Mouse (Mus musculus): ENCODE measurements around the gene Dhx36. TPM values are rescaled to one million over a fixed set of nuclear protein-coding genes. Genes with fewer than 3 reads are reported as not detected.

Dhx36 gene
- polyA plus RNA-seq, 1 experiment from 2014 or later, result 27.3 TPM

- WGBS, result 77% methylated on average over 1 of the region's 1 CpGs
- Histone ChIP-seq H3K4me2 (no peak overlapping the region), H3K9me3 (no peaks in the 10 kb centered on the region), H3K4me1 (no peaks in the 10 kb centered on the region), H3K27me3 (no peaks in the 10 kb centered on the region), H3K27ac (no peak overlapping the region), H3K9ac (no peak overlapping the region), H3K36me3 (peaks cover 24% of the 10 kb centered on the region), H3K4me3 (no peak overlapping the region)
- no peak for ATAC-seq (ENCODE audit: borderline replicate concordance, extremely low read depth, low FRiP score, low TSS enrichment)
Measured at GRCm38 (mm10) chr3:62455854-62456253, 51.0 kb downstream of the Dhx36 start.

GRCm38 (mm10) chr3:62454096-62454495 is 52.7 kb downstream of the Dhx36 start:
- H3K4me3 ChIP-seq, result no peak overlapping the region
- H3K4me1 ChIP-seq, result no peaks in the 10 kb centered on the region
- 41% methylated on average over 3 of the region's 3 CpGs for WGBS
- no peaks in the 10 kb centered on the region for H3K27me3 ChIP-seq
- H3K27ac ChIP-seq, result peak overlapping the region; percentile 54
- no peak overlapping the region for H3K9ac ChIP-seq
- ATAC-seq (ENCODE audit: borderline replicate concordance, extremely low read depth, low FRiP score, low TSS enrichment), result peak; percentile 55; the same call in 1 of the 2 replicates
- H3K9me3 ChIP-seq, result no peaks in the 10 kb centered on the region
- peaks cover 12% of the 10 kb centered on the region for H3K36me3 ChIP-seq
- no peak overlapping the region for H3K4me2 ChIP-seq

- no peak for ATAC-seq (ENCODE audit: borderline replicate concordance, extremely low read depth, low FRiP score, low TSS enrichment)
- Histone ChIP-seq H3K27ac (no peak overlapping the region), H3K36me3 (peaks cover 6% of the 10 kb centered on the region), H3K4me1 (no peaks in the 10 kb centered on the region), H3K9me3 (no peaks in the 10 kb centered on the region), H3K4me3 (no peak overlapping the region), H3K9ac (no peak overlapping the region), H3K4me2 (no peak overlapping the region), H3K27me3 (no peaks in the 10 kb centered on the region)
- 51% methylated on average over 4 of the region's 4 CpGs for WGBS
Measured at GRCm38 (mm10) chr3:62452961-62453360, 53.8 kb downstream of the Dhx36 start.

GRCm38 (mm10) chr3:62449871-62450496 is 56.8 kb downstream of the Dhx36 start:
- Histone ChIP-seq H3K27ac (no peak overlapping the region), H3K36me3 (peaks cover 6% of the 10 kb centered on the region), H3K9me3 (no peaks in the 10 kb centered on the region), H3K4me2 (no peak overlapping the region), H3K27me3 (no peaks in the 10 kb centered on the region), H3K4me3 (no peak overlapping the region), H3K9ac (no peak overlapping the region), H3K4me1 (0 out of 2 replicates have a peak, but pooled peaks cover 3% of the 10 kb centered on the region)
- no peak for ATAC-seq (ENCODE audit: borderline replicate concordance, extremely low read depth, low FRiP score, low TSS enrichment)
- WGBS, result 91% methylated on average over 4 of the region's 4 CpGs

GRCm38 (mm10) chr3:62447151-62447550 is 59.7 kb downstream of the Dhx36 start:
- Histone ChIP-seq H3K27me3 (no peaks in the 10 kb centered on the region), H3K4me2 (no peak overlapping the region), H3K36me3 (peaks cover 6% of the 10 kb centered on the region), H3K27ac (no peak overlapping the region), H3K4me3 (no peak overlapping the region), H3K4me1 (0 out of 2 replicates have a peak, but pooled peaks cover 3% of the 10 kb centered on the region), H3K9ac (no peak overlapping the region), H3K9me3 (no peaks in the 10 kb centered on the region)
- no peak for ATAC-seq (ENCODE audit: borderline replicate concordance, extremely low read depth, low FRiP score, low TSS enrichment)
- 52% methylated on average over 8 of the region's 8 CpGs for WGBS

- Histone ChIP-seq H3K4me3 (no peak overlapping the region), H3K9me3 (no peaks in the 10 kb centered on the region)
- 78% methylated on average over 7 of the region's 7 CpGs for WGBS
Measured at GRCm38 (mm10) chr3:62446271-62446670, 60.5 kb downstream of the Dhx36 start.

GRCm38 (mm10) chr3:62443582-62444194 is 63.1 kb downstream of the Dhx36 start:
- Histone ChIP-seq H3K27me3 (no peaks in the 10 kb centered on the region), H3K4me2 (no peak overlapping the region), H3K36me3 (no peaks in the 10 kb centered on the region; the same call in 1 of the 2 replicates), H3K9me3 (no peaks in the 10 kb centered on the region), H3K9ac (no peak overlapping the region), H3K27ac (peak overlapping the region; percentile 80), H3K4me1 (0 out of 2 replicates have a peak, but pooled peaks cover 3% of the 10 kb centered on the region), H3K4me3 (no peak overlapping the region)
- peak; percentile 76; the same call in 1 of the 2 replicates for ATAC-seq (ENCODE audit: borderline replicate concordance, extremely low read depth, low FRiP score, low TSS enrichment)
- 73% methylated on average over 12 of the region's 12 CpGs for WGBS

More at GRCm38 (mm10) chr3:62446271-62446670, 60.5 kb downstream of the Dhx36 start:
- H3K27ac ChIP-seq, result no peak overlapping the region
- no peak for ATAC-seq (ENCODE audit: borderline replicate concordance, extremely low read depth, low FRiP score, low TSS enrichment)
- no peak overlapping the region for H3K4me2 ChIP-seq
- H3K36me3 ChIP-seq, result peaks cover 6% of the 10 kb centered on the region
- no peak overlapping the region for H3K9ac ChIP-seq
- 0 out of 2 replicates have a peak, but pooled peaks cover 3% of the 10 kb centered on the region for H3K4me1 ChIP-seq
- H3K27me3 ChIP-seq, result no peaks in the 10 kb centered on the region

GRCm38 (mm10) chr3:62440431-62440969 is 66.3 kb downstream of the Dhx36 start:
- no peaks in the 10 kb centered on the region for H3K4me1 ChIP-seq
- no peaks in the 10 kb centered on the region for H3K27me3 ChIP-seq
- H3K9ac ChIP-seq, result no peak overlapping the region
- ATAC-seq (ENCODE audit: borderline replicate concordance, extremely low read depth, low FRiP score, low TSS enrichment), result no peak
- WGBS, result 75% methylated on average over 5 of the region's 5 CpGs
- no peaks in the 10 kb centered on the region for H3K9me3 ChIP-seq
- no peaks in the 10 kb centered on the region for H3K36me3 ChIP-seq
- no peak overlapping the region for H3K4me3 ChIP-seq
- H3K4me2 ChIP-seq, result no peak overlapping the region
- no peak overlapping the region for H3K27ac ChIP-seq

- H3K9ac ChIP-seq, result no peak overlapping the region
- no peaks in the 10 kb centered on the region; the same call in 1 of the 2 replicates for H3K36me3 ChIP-seq
- H3K27me3 ChIP-seq, result no peaks in the 10 kb centered on the region
- no peaks in the 10 kb centered on the region for H3K9me3 ChIP-seq
- 0 out of 2 replicates have a peak, but pooled peaks cover 4% of the 10 kb centered on the region for H3K4me1 ChIP-seq
- no peak overlapping the region for H3K27ac ChIP-seq
- ATAC-seq (ENCODE audit: borderline replicate concordance, extremely low read depth, low FRiP score, low TSS enrichment), result no peak
- no peak overlapping the region for H3K4me3 ChIP-seq
- no peak overlapping the region for H3K4me2 ChIP-seq
Measured at GRCm38 (mm10) chr3:62435923-62436322, 70.9 kb downstream of the Dhx36 start.

- 39% methylated on average over 4 of the region's 4 CpGs for WGBS
- H3K36me3 ChIP-seq, result no peaks in the 10 kb centered on the region; the same call in 1 of the 2 replicates
- no peak overlapping the region for H3K4me3 ChIP-seq
- 0 out of 2 replicates have a peak, but pooled peaks cover 4% of the 10 kb centered on the region for H3K4me1 ChIP-seq
- no peaks in the 10 kb centered on the region for H3K9me3 ChIP-seq
- no peaks in the 10 kb centered on the region for H3K27me3 ChIP-seq
- H3K4me2 ChIP-seq, result no peak overlapping the region
- no peak for ATAC-seq (ENCODE audit: borderline replicate concordance, extremely low read depth, low FRiP score, low TSS enrichment)
- peak overlapping the region; percentile 23; the same call in 1 of the 2 replicates for H3K27ac ChIP-seq
- H3K9ac ChIP-seq, result no peak overlapping the region
Measured at GRCm38 (mm10) chr3:62433675-62434074, 73.1 kb downstream of the Dhx36 start.

- Histone ChIP-seq H3K36me3 (no peaks in the 10 kb centered on the region), H3K27me3 (no peaks in the 10 kb centered on the region), H3K4me3 (no peak overlapping the region), H3K9me3 (no peaks in the 10 kb centered on the region), H3K9ac (no peak overlapping the region), H3K27ac (no peak overlapping the region), H3K4me1 (no peaks in the 10 kb centered on the region), H3K4me2 (no peak overlapping the region)
- 90% methylated on average over 6 of the region's 6 CpGs for WGBS
- no peak for ATAC-seq (ENCODE audit: borderline replicate concordance, extremely low read depth, low FRiP score, low TSS enrichment)
Measured at GRCm38 (mm10) chr3:62418387-62419138, 88.2 kb downstream of the Dhx36 start.
